8 mouse cellular contexts compared by ENCODE assay signal in the genomic region with DNA sequence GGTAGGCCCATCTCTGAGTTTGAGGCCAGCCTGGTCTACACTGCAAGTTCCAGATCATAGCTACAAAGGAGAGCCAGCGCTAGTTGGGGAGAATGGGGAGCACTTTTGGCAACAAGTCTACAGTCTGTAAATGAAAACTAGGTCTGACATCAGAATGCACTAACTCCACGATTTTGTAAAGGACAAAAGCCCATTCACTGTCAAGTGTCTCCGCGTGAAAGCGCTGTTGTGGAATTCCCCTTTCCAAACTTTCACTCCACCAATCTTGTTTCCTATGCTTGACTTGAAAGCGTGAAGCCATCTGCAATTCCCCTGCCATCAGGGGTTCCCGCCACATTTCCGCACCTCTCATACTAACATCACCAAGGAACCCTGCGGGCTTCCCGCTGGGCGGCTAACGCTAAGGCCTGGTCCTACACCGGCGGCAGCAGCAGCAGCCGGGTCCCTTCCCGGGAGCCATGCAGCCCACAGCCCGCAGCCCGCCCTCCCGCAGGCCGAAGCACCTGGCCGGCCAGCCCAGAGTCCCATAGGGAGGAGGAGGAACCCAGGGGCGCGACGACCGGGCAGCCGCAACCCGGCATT. TPM values are rescaled to one million over a fixed set of nuclear protein-coding genes. Genes with fewer than 3 reads are reported as not detected.
DNase-seq lines count a peak whose midpoint lies in the region; ATAC-seq and TF ChIP-seq lines count a peak whose summit lies in the region.

No protein-coding gene starts in this region.

- peaks cover 34% of the 10 kb centered on the region for H3K36me3 ChIP-seq in G1E (replicated peaks)
- 0 out of 2 replicates have a peak, but pooled peaks cover 4% of the 10 kb centered on the region for H3K36me3 ChIP-seq in midbrain, embryonic 14.5 days (ENCODE audit: control insufficient read depth, insufficient read depth, low read length)

- no peaks in the 10 kb centered on the region for H3K9me3 ChIP-seq in G1E (replicated peaks)
- no peaks in the 10 kb centered on the region for H3K9me3 ChIP-seq in midbrain, embryonic 14.5 days (ENCODE audit: control insufficient read depth, low read length)

- H3K4me3 ChIP-seq in left cerebral cortex, adult 2 months, result peak overlapping the region; percentile 99
- peak overlapping the region; percentile 87 for H3K4me3 ChIP-seq in G1E (ENCODE audit: low read depth, low read length)
- peak overlapping the region; percentile 93 for H3K4me3 ChIP-seq in midbrain, embryonic 14.5 days (replicated peaks; ENCODE audit: low read depth, low read length)

- peak overlapping the region; percentile 96 for H3K9ac ChIP-seq in midbrain, embryonic 14.5 days (replicated peaks; ENCODE audit: low read length)

- no peak for DNase-seq in left cerebral cortex, adult 2 months (ENCODE audit: extremely low spot score in 1 of 2, low spot score in 2 of 2)
- DNase-seq in left cerebral cortex, postnatal 36 days (ENCODE audit: low spot score in 2 of 2), result no peak
- peak; percentile 40 for DNase-seq in G1E (ENCODE audit: low spot score)
- peak; percentile 64 for DNase-seq in embryo, embryonic 11 days
- DNase-seq in induced T-regulatory cell, adult 2 months (ENCODE audit: low read depth), result peak; percentile 82
- DNase-seq in midbrain, embryonic 14.5 days, result peak; percentile 70
- DNase-seq in urinary bladder, postnatal 25 days (ENCODE audit: low spot score), result no peak

- peak overlapping the region; percentile 99 for H3K27ac ChIP-seq in left cerebral cortex, adult 2 months
- peak overlapping the region; percentile 97 for H3K27ac ChIP-seq in midbrain, embryonic 14.5 days (replicated peaks; ENCODE audit: low read depth, low read length)

- H3K4me1 ChIP-seq in G1E (ENCODE audit: insufficient read depth, low read depth, low read length), result peaks cover 41% of the 10 kb centered on the region
- peaks cover 6% of the 10 kb centered on the region for H3K4me1 ChIP-seq in midbrain, embryonic 14.5 days (ENCODE audit: control insufficient read depth, insufficient read depth, low read length)

- under 1% methylated on average over 27 of the region's 27 CpGs for WGBS in midbrain, embryonic 14.5 days

- intact Hi-C loops in left cerebral cortex, adult 2 months (cut with DNase I), result loop anchor here (5.0 kb wide), 1 partner anchor 682 kb away; the partner anchor contains the start of genes 1300017J02Rik and Topbp1
- intact Hi-C loops in left cerebral cortex, postnatal 36 days (cut with DNase I), result loop anchor here (5.0 kb wide), 1 partner anchor 92 kb away; the partner anchor contains the start of gene Amotl2

- no peak for ATAC-seq in G1E (ENCODE audit: extremely low read depth, insufficient number of reproducible peaks, low FRiP score, poor library complexity, severe bottlenecking)
- peak; percentile 74 for ATAC-seq in midbrain, embryonic 14.5 days (ENCODE audit: low FRiP score, low TSS enrichment)
- no peak; the same call in none of the 2 replicates for ATAC-seq in frontal cortex, adult (ENCODE audit: low TSS enrichment)

- peak overlapping the region; percentile 76 for H3K4me2 ChIP-seq in midbrain, embryonic 14.5 days (ENCODE audit: low read length)

- H3K27me3 ChIP-seq in G1E (ENCODE audit: insufficient read depth, low read length), result no peaks in the 10 kb centered on the region
- no peaks in the 10 kb centered on the region for H3K27me3 ChIP-seq in midbrain, embryonic 14.5 days (ENCODE audit: control insufficient read depth, insufficient read depth, low read length)

- no peak for TF ChIP-seq CTCF in left cerebral cortex, adult 2 months (IDR thresholded peaks at IDR 0.05)
- TF ChIP-seq CTCF in G1E (IDR thresholded peaks at IDR 0.05; ENCODE audit: low read depth, low read length), result no peak

RNA-seq across cellular contexts. Expression of gene Anapc13, which starts 0.6 kb away (rescaled TPM):
- 100 to 1,000 TPM in 1 of 2 experiments, 10 to 100 TPM in 1; 98.6 to 116 TPM for total RNA-seq in left cerebral cortex, adult 2 months (2021)
- 100 to 1,000 TPM in 1 of 2 experiments, 10 to 100 TPM in 1; 91.6 to 109 TPM for total RNA-seq in left cerebral cortex, postnatal 36 days (2021)
- total RNA-seq in G1E (2014; fragmentation: Nextera tagmentation), result 36.5 and 39.3 TPM in 2 replicates
- 103 and 137 TPM in 2 replicates for total RNA-seq in G1E (2017)
- 35.0 and 55.8 TPM in 2 replicates for polyA plus RNA-seq in G1E (2012)
- 151 and 180 TPM in 2 replicates for polyA plus RNA-seq in midbrain, embryonic 14.5 days (2014; fragmentation: Nextera tagmentation; extraction: Ambion mirVana)

RNA-seq across cellular contexts. Expression of gene Cep63, which starts 0.8 kb away (rescaled TPM):
- total RNA-seq in left cerebral cortex, adult 2 months (2021), result 10 to 100 TPM; 32.2 to 37.7 TPM
- total RNA-seq in left cerebral cortex, postnatal 36 days (2021), result 10 to 100 TPM; 30.3 to 32.8 TPM
- total RNA-seq in G1E (2014; fragmentation: Nextera tagmentation) (15.0 and 18.8 TPM in 2 replicates), G1E (2017) (28.4 and 34.6 TPM in 2 replicates)
- polyA plus RNA-seq in G1E (2012), result 9.8 and 15.0 TPM in 2 replicates
- polyA plus RNA-seq in midbrain, embryonic 14.5 days (2014; fragmentation: Nextera tagmentation; extraction: Ambion mirVana), result 32.7 and 44.4 TPM in 2 replicates

Comparison
In these comparisons a context has a peak if more than half of its experiments do, and no peak if none do; other contexts are left out.
1. DNase-seq: peak in G1E (single experiment), embryo, embryonic 11 days (single experiment), induced T-regulatory cell, adult 2 months (single experiment) and midbrain, embryonic 14.5 days (single experiment); none in left cerebral cortex, adult 2 months (0 of 2), left cerebral cortex, postnatal 36 days (0 of 2) and urinary bladder, postnatal 25 days (single experiment).
2. Peak in every context shown above with its lines, with median percentiles within 50 percentile points of each other: H3K4me3 ChIP-seq.